Mouse (Mus musculus) embryo, embryonic 10 days (tissue): ENCODE measurements around the gene Celf5.

Experiments
- DNase-seq: peaks from one replicate; pipeline ENCODE4 v3.0.0-alpha.2; 2015; ENCODE audit warnings: low spot score

The Celf5 gene

GRCm38 (mm10) chr10:81497401-81498270, 15.1 kb upstream of the Celf5 start:
- DNase-seq, result no peak

GRCm38 (mm10) chr10:81496969-81497368, 14.5 kb upstream of the Celf5 start:
- DNase-seq, result no peak

GRCm38 (mm10) chr10:81496264-81496901, 13.9 kb upstream of the Celf5 start, which contains the start of gene Ncln:
TSS of gene Ncln (minus strand) at chr10:81496392.
- peak; percentile 99 for DNase-seq

GRCm38 (mm10) chr10:81495616-81496263, 13.2 kb upstream of the Celf5 start:
- DNase-seq, result no peak

GRCm38 (mm10) chr10:81495151-81495550, 12.6 kb upstream of the Celf5 start:
- no peak for DNase-seq

GRCm38 (mm10) chr10:81494260-81495041, 11.9 kb upstream of the Celf5 start:
- no peak for DNase-seq

- no peak for DNase-seq
These were observed 11.2 kb upstream of the Celf5 start for GRCm38 (mm10) chr10:81493601-81494220.

- no peak for DNase-seq
These were observed 10.2 kb upstream of the Celf5 start for GRCm38 (mm10) chr10:81492606-81493240.

GRCm38 (mm10) chr10:81491018-81491417, 8.5 kb upstream of the Celf5 start:
- DNase-seq, result no peak

GRCm38 (mm10) chr10:81489941-81490340, 7.4 kb upstream of the Celf5 start:
- no peak for DNase-seq

- no peak for DNase-seq
These were observed 5.6 kb upstream of the Celf5 start for GRCm38 (mm10) chr10:81488081-81488480.

- DNase-seq, result no peak
These were observed 4.0 kb upstream of the Celf5 start for GRCm38 (mm10) chr10:81486496-81486895.

- DNase-seq, result no peak
These were observed 3.0 kb upstream of the Celf5 start for GRCm38 (mm10) chr10:81485479-81486018.

- DNase-seq, result no peak
These were observed 2.5 kb upstream of the Celf5 start for GRCm38 (mm10) chr10:81485060-81485449.

GRCm38 (mm10) chr10:81484441-81485059, 2.0 kb upstream of the Celf5 start:
- peak; percentile 32 for DNase-seq

- peak; percentile 57 for DNase-seq
These were observed 1.5 kb upstream of the Celf5 start for GRCm38 (mm10) chr10:81483983-81484382.

- DNase-seq, result no peak
These were observed 640 bp downstream of the Celf5 start for GRCm38 (mm10) chr10:81481605-81482532.

GRCm38 (mm10) chr10:81474461-81474860, 8.0 kb downstream of the Celf5 start:
- DNase-seq, result no peak

GRCm38 (mm10) chr10:81473003-81473451, 9.5 kb downstream of the Celf5 start:
- DNase-seq, result peak; percentile 68
